ENCODE assay signal across 11 mouse cellular contexts in the genomic region with DNA sequence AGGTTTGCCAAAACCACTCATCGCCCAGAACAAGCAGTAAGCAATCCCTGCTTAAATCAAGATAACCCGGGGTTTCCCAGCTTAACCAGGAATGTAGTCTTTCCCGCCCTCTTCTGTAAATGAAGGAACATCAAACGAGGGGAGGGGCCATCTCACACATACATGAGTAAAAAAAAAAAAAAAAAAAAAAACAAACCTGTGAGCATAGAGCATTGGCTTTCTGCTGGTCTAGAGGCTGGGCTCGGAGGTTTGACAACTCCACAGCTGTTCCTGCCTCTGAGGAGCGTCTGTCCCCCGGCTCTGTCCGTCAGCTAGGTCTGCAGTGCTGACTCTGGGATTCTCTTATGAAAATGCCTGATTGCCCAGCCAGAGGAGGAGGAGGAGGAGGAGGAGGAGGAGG. TPM values are rescaled to one million over a fixed set of nuclear protein-coding genes. Genes with fewer than 3 reads are reported as not detected.
DNase-seq lines count a peak whose midpoint lies in the region; ATAC-seq and TF ChIP-seq lines count a peak whose summit lies in the region.
"Had no signal": no experiment of that assay in that cellular context is flagged by ENCODE, and none has a peak within 500 bp of the region (broad histone marks: within the 10 kb centered on the region; RNA-seq: fewer than 3 reads in every experiment).

No protein-coding gene starts in this region.

- no peaks in the 10 kb centered on the region for H3K9me3 ChIP-seq in heart, embryonic 10.5 days
- H3K9me3 ChIP-seq in heart, postnatal 0 days (replicated peaks; ENCODE audit: control insufficient read depth, low read length), result no peaks in the 10 kb centered on the region

- no peak for TF ChIP-seq EP300 in heart, postnatal 0 days (IDR thresholded peaks at IDR 0.05; ENCODE audit: low read depth)

- H3K4me1 ChIP-seq in heart, embryonic 10.5 days, result peaks cover 17% of the 10 kb centered on the region; the same call in 1 of the 2 replicates
- H3K4me1 ChIP-seq in heart, postnatal 0 days (ENCODE audit: control insufficient read depth, insufficient read depth), result peaks cover 15% of the 10 kb centered on the region

- peak overlapping the region; percentile 54 for H3K4me3 ChIP-seq in heart, embryonic 10.5 days
- peak overlapping the region; percentile 56 for H3K4me3 ChIP-seq in heart, postnatal 0 days (ENCODE audit: low read depth, low read length)

- peak overlapping the region; percentile 34 for H3K9ac ChIP-seq in heart, postnatal 0 days (replicated peaks; ENCODE audit: low read depth, low read length)

- H3K4me2 ChIP-seq in heart, postnatal 0 days (ENCODE audit: low read depth, low read length), result peak overlapping the region; percentile 70

- WGBS in heart, embryonic 10.5 days, result 9% methylated on average over 8 of the region's 8 CpGs
- 16% methylated on average over 8 of the region's 8 CpGs for WGBS in heart, postnatal 0 days

- no peak for DNase-seq in heart, embryonic 10.5 days (ENCODE audit: low spot score)
- no peak for DNase-seq in heart, postnatal 4 days
- DNase-seq in brain, embryonic 14.5 days (ENCODE audit: low read depth), result peak; percentile 13
- no peak for DNase-seq in heart, postnatal 0 days (ENCODE audit: low spot score)
- peak; percentile 57 for DNase-seq in lung, postnatal 25 days (ENCODE audit: low spot score)
- DNase-seq in adrenal gland, postnatal 10 days, result no peak
- no peak for DNase-seq in yolk sac, embryonic 10.5 days (ENCODE audit: low spot score)
- no peak for DNase-seq in spleen, adult 18-20 months
- DNase-seq: cerebellum, postnatal 36 days had no signal

- TF ChIP-seq POLR2A in brain, embryonic 14.5 days (IDR thresholded peaks at IDR 0.05; ENCODE audit: borderline replicate concordance, extremely low read depth, insufficient read depth, insufficient read length, poor library complexity, severe bottlenecking), result no peak

- peaks cover 19% of the 10 kb centered on the region; the same call in 1 of the 2 replicates for H3K36me3 ChIP-seq in heart, embryonic 10.5 days
- H3K36me3 ChIP-seq in heart, postnatal 0 days (replicated peaks; ENCODE audit: control insufficient read depth, insufficient read depth, low read length), result no peaks in the 10 kb centered on the region

- no peak for TF ChIP-seq CTCF in brain, embryonic 14.5 days (IDR thresholded peaks at IDR 0.05; ENCODE audit: borderline replicate concordance, extremely low read depth, insufficient read depth, insufficient read length)
- TF ChIP-seq CTCF in heart, postnatal 0 days (IDR thresholded peaks at IDR 0.05; ENCODE audit: low read depth), result no peak

- ATAC-seq in heart, postnatal 0 days (ENCODE audit: insufficient read depth, low read depth), result no peak
- ATAC-seq: CD4-positive, CD25-positive, alpha-beta regulatory T cell, adult 4 months had no signal

- H3K27ac ChIP-seq in heart, embryonic 10.5 days, result no peak overlapping the region
- no peak overlapping the region for H3K27ac ChIP-seq in heart, postnatal 0 days (ENCODE audit: low read depth)
- H3K27ac ChIP-seq: macrophage had no signal

- H3K27me3 ChIP-seq in heart, embryonic 10.5 days (ENCODE audit: insufficient read depth, poor library complexity, severe bottlenecking), result peaks cover 28% of the 10 kb centered on the region
- no peaks in the 10 kb centered on the region for H3K27me3 ChIP-seq in heart, postnatal 0 days (ENCODE audit: control insufficient read depth, insufficient read depth, low read length)

RNA-seq across cellular contexts. Expression of gene Tmem100, which starts 2.7 kb away (rescaled TPM):
- 13.6 and 14.1 TPM in 2 replicates for polyA plus RNA-seq in heart, embryonic 10.5 days (2016; fragmentation: Nextera tagmentation; extraction: Ambion mirVana)
- 10 to 100 TPM; 27.3 to 29.6 TPM for total RNA-seq in heart, postnatal 4 days (2021)
- 4.7 and 6.5 TPM in 2 replicates for polyA plus RNA-seq in brain, embryonic 14.5 days (2012; rRNA removed)
- total RNA-seq in heart, postnatal 0 days (2014; rRNA removed; ENCODE audit: low replicate concordance), result 12.6 and 14.6 TPM in 2 replicates
- 16.1 and 18.3 TPM in 2 replicates for polyA plus RNA-seq in heart, postnatal 0 days (2015; fragmentation: Nextera tagmentation; extraction: Ambion mirVana)
- total RNA-seq in adrenal gland, postnatal 10 days (2021), result 1 to 10 TPM; 7.8 to 9.5 TPM
- polyA plus RNA-seq: CD4-positive, CD25-positive, alpha-beta regulatory T cell, adult 4 months; macrophage had no signal

RNA-seq across cellular contexts. Expression of gene Pctp, which starts 30.1 kb away (rescaled TPM):
- polyA plus RNA-seq in heart, embryonic 10.5 days (2016; fragmentation: Nextera tagmentation; extraction: Ambion mirVana), result 26.2 and 28.5 TPM in 2 replicates
- 1 to 10 TPM; 4.3 to 4.8 TPM for total RNA-seq in heart, postnatal 4 days (2021)
- 0.85 and 1.1 TPM in 2 replicates for polyA plus RNA-seq in brain, embryonic 14.5 days (2012; rRNA removed)
- total RNA-seq in heart, postnatal 0 days (2014; rRNA removed; ENCODE audit: low replicate concordance), result 5.1 and 5.6 TPM in 2 replicates
- 5.7 and 6.5 TPM in 2 replicates for polyA plus RNA-seq in heart, postnatal 0 days (2015; fragmentation: Nextera tagmentation; extraction: Ambion mirVana)
- 10 to 100 TPM; 11.7 to 11.9 TPM for total RNA-seq in adrenal gland, postnatal 10 days (2021)

Comparison
In these comparisons a context has a peak if more than half of its experiments do, and no peak if none do; other contexts are left out.
1. DNase-seq: peak in brain, embryonic 14.5 days (single experiment) and lung, postnatal 25 days (single experiment); none in heart, embryonic 10.5 days (single experiment), heart, postnatal 4 days (single experiment), heart, postnatal 0 days (single experiment), adrenal gland, postnatal 10 days (single experiment), yolk sac, embryonic 10.5 days (single experiment) and spleen, adult 18-20 months (0 of 2).